Mouse (Mus musculus): ENCODE data around the gene Cbr2. TPM values are rescaled to one million over a fixed set of nuclear protein-coding genes. Genes with fewer than 3 reads are reported as not detected.

Cbr2 gene
- polyA plus RNA-seq, 1 experiment from 2014 or later = 3.6 TPM

GRCm38 (mm10) chr11:120760236-120760635 is 28.3 kb upstream of the Cbr2 start:
- TF ChIP-seq CTCF (IDR thresholded peaks at IDR 0.05; ENCODE audit: low read depth) = no peak
- Histone ChIP-seq H3K36me3 (ENCODE audit: insufficient read depth, low read length) (no peaks in the 10 kb centered on the region), H3K27ac (no peak overlapping the region), H3K9me3 (replicated peaks; ENCODE audit: low read length) (no peaks in the 10 kb centered on the region), H3K4me2 (ENCODE audit: low read length) (no peak overlapping the region), H3K4me1 (replicated peaks; ENCODE audit: insufficient read depth, low read length) (no peaks in the 10 kb centered on the region), H3K27me3 (ENCODE audit: insufficient read depth, low read length) (no peaks in the 10 kb centered on the region), H3K4me3 (replicated peaks; ENCODE audit: low read depth, low read length) (no peak overlapping the region), H3K9ac (ENCODE audit: low read depth, low read length) (no peak overlapping the region)
- DNase-seq (ENCODE audit: low spot score) (no peak), ATAC-seq (replicated peaks; ENCODE audit: low FRiP score, low read depth) (peak; percentile 38; the same call in 1 of the 2 replicates)
- WGBS = 53% methylated on average over 9 of the region's 9 CpGs

- no peak overlapping the region for H3K4me2 ChIP-seq (ENCODE audit: low read length)
These were observed 19.7 kb upstream of the Cbr2 start for GRCm38 (mm10) chr11:120751606-120752005.

GRCm38 (mm10) chr11:120749430-120749829 is 17.5 kb upstream of the Cbr2 start:
- Histone ChIP-seq H3K36me3 (ENCODE audit: insufficient read depth, low read length) (no peaks in the 10 kb centered on the region), H3K9me3 (replicated peaks; ENCODE audit: low read length) (no peaks in the 10 kb centered on the region), H3K4me1 (replicated peaks; ENCODE audit: insufficient read depth, low read length) (no peaks in the 10 kb centered on the region), H3K27me3 (ENCODE audit: insufficient read depth, low read length) (no peaks in the 10 kb centered on the region), H3K9ac (ENCODE audit: low read depth, low read length) (no peak overlapping the region), H3K27ac (no peak overlapping the region), H3K4me3 (replicated peaks; ENCODE audit: low read depth, low read length) (no peak overlapping the region), H3K4me2 (ENCODE audit: low read length) (no peak overlapping the region)
- TF ChIP-seq CTCF (IDR thresholded peaks at IDR 0.05; ENCODE audit: low read depth) = peak; percentile 55; the same call in 1 of the 2 replicates
- DNase-seq (ENCODE audit: low spot score) = no peak
- 57% methylated on average over 8 of the region's 8 CpGs for WGBS
- no peak for ATAC-seq (replicated peaks; ENCODE audit: low FRiP score, low read depth)

More at GRCm38 (mm10) chr11:120751606-120752005, 19.7 kb upstream of the Cbr2 start:
- ATAC-seq (replicated peaks; ENCODE audit: low FRiP score, low read depth) = no peak
- no peak for TF ChIP-seq CTCF (IDR thresholded peaks at IDR 0.05; ENCODE audit: low read depth)
- 57% methylated on average over 4 of the region's 4 CpGs for WGBS
- Histone ChIP-seq H3K9me3 (replicated peaks; ENCODE audit: low read length) (no peaks in the 10 kb centered on the region), H3K27ac (no peak overlapping the region), H3K4me3 (replicated peaks; ENCODE audit: low read depth, low read length) (no peak overlapping the region), H3K9ac (ENCODE audit: low read depth, low read length) (no peak overlapping the region), H3K36me3 (ENCODE audit: insufficient read depth, low read length) (no peaks in the 10 kb centered on the region), H3K27me3 (ENCODE audit: insufficient read depth, low read length) (no peaks in the 10 kb centered on the region), H3K4me1 (replicated peaks; ENCODE audit: insufficient read depth, low read length) (no peaks in the 10 kb centered on the region)
- DNase-seq (ENCODE audit: low spot score) = no peak

- DNase-seq (ENCODE audit: low spot score) = no peak
- Histone ChIP-seq H3K27me3 (ENCODE audit: insufficient read depth, low read length) (no peaks in the 10 kb centered on the region), H3K4me3 (replicated peaks; ENCODE audit: low read depth, low read length) (no peak overlapping the region), H3K9ac (ENCODE audit: low read depth, low read length) (no peak overlapping the region), H3K4me2 (ENCODE audit: low read length) (no peak overlapping the region), H3K27ac (no peak overlapping the region), H3K36me3 (ENCODE audit: insufficient read depth, low read length) (no peaks in the 10 kb centered on the region), H3K9me3 (replicated peaks; ENCODE audit: low read length) (no peaks in the 10 kb centered on the region), H3K4me1 (replicated peaks; ENCODE audit: insufficient read depth, low read length) (no peaks in the 10 kb centered on the region)
- ATAC-seq (replicated peaks; ENCODE audit: low FRiP score, low read depth) = no peak
- TF ChIP-seq CTCF (IDR thresholded peaks at IDR 0.05; ENCODE audit: low read depth) = no peak
- 64% methylated on average over 4 of the region's 4 CpGs for WGBS
These were observed 16.1 kb upstream of the Cbr2 start for GRCm38 (mm10) chr11:120747974-120748373.

- Histone ChIP-seq H3K36me3 (ENCODE audit: insufficient read depth, low read length) (no peaks in the 10 kb centered on the region), H3K4me2 (ENCODE audit: low read length) (no peak overlapping the region), H3K9me3 (replicated peaks; ENCODE audit: low read length) (no peaks in the 10 kb centered on the region), H3K9ac (ENCODE audit: low read depth, low read length) (no peak overlapping the region), H3K4me3 (replicated peaks; ENCODE audit: low read depth, low read length) (no peak overlapping the region), H3K27me3 (ENCODE audit: insufficient read depth, low read length) (no peaks in the 10 kb centered on the region), H3K4me1 (replicated peaks; ENCODE audit: insufficient read depth, low read length) (no peaks in the 10 kb centered on the region), H3K27ac (no peak overlapping the region)
- 0 out of 2 replicates have a peak, but pooled peaks have one; percentile 33 for ATAC-seq (replicated peaks; ENCODE audit: low FRiP score, low read depth)
- 70% methylated on average over 7 of the region's 7 CpGs for WGBS
- DNase-seq (ENCODE audit: low spot score) = no peak
- no peak for TF ChIP-seq CTCF (IDR thresholded peaks at IDR 0.05; ENCODE audit: low read depth)
These were observed 12.3 kb upstream of the Cbr2 start for GRCm38 (mm10) chr11:120744121-120744701.

- Histone ChIP-seq H3K4me3 (replicated peaks; ENCODE audit: low read depth, low read length) (no peak overlapping the region), H3K4me1 (replicated peaks; ENCODE audit: insufficient read depth, low read length) (no peaks in the 10 kb centered on the region), H3K9ac (ENCODE audit: low read depth, low read length) (no peak overlapping the region), H3K27me3 (ENCODE audit: insufficient read depth, low read length) (no peaks in the 10 kb centered on the region), H3K9me3 (replicated peaks; ENCODE audit: low read length) (no peaks in the 10 kb centered on the region), H3K4me2 (ENCODE audit: low read length) (no peak overlapping the region), H3K27ac (no peak overlapping the region), H3K36me3 (ENCODE audit: insufficient read depth, low read length) (no peaks in the 10 kb centered on the region)
- DNase-seq (ENCODE audit: low spot score) = no peak
- no peak for ATAC-seq (replicated peaks; ENCODE audit: low FRiP score, low read depth)
- WGBS = 85% methylated on average over 5 of the region's 5 CpGs
- no peak for TF ChIP-seq CTCF (IDR thresholded peaks at IDR 0.05; ENCODE audit: low read depth)
These were observed 9.1 kb upstream of the Cbr2 start for GRCm38 (mm10) chr11:120740981-120741380.

- no peaks in the 10 kb centered on the region for H3K27me3 ChIP-seq (ENCODE audit: insufficient read depth, low read length)
- H3K4me2 ChIP-seq (ENCODE audit: low read length) = no peak overlapping the region
- DNase-seq (ENCODE audit: low spot score) = no peak
- no peaks in the 10 kb centered on the region for H3K36me3 ChIP-seq (ENCODE audit: insufficient read depth, low read length)
- no peak overlapping the region for H3K9ac ChIP-seq (ENCODE audit: low read depth, low read length)
- H3K27ac ChIP-seq = no peak overlapping the region
- TF ChIP-seq CTCF (IDR thresholded peaks at IDR 0.05; ENCODE audit: low read depth) = no peak
- WGBS = 76% methylated on average over 6 of the region's 6 CpGs
- H3K9me3 ChIP-seq (replicated peaks; ENCODE audit: low read length) = no peaks in the 10 kb centered on the region
- ATAC-seq (replicated peaks; ENCODE audit: low FRiP score, low read depth) = no peak
- H3K4me3 ChIP-seq (replicated peaks; ENCODE audit: low read depth, low read length) = no peak overlapping the region
- H3K4me1 ChIP-seq (replicated peaks; ENCODE audit: insufficient read depth, low read length) = 0 out of 2 replicates have a peak, but pooled peaks cover 2% of the 10 kb centered on the region
These were observed 4.5 kb upstream of the Cbr2 start for GRCm38 (mm10) chr11:120736424-120736823.

All from kidney, postnatal 0 days (tissue).